Comparison of ENCODE assay signal across 10 mouse cellular contexts in genomic region chr1:136130107-136130506, GRCm38 (mm10). TPM values are rescaled to one million over a fixed set of nuclear protein-coding genes. Genes with fewer than 3 reads are reported as not detected.
A peak's percentile ranks its signal among the peaks of the same experiment; 100 is the strongest.
DNase-seq lines count a peak whose midpoint lies in the region; ATAC-seq lines count a peak whose summit lies in the region.
"Had no signal": no experiment of that assay in that cellular context is flagged by ENCODE, and none has a peak within 500 bp of the region (broad histone marks: within the 10 kb centered on the region; RNA-seq: fewer than 3 reads in every experiment).

No protein-coding gene starts in this region.

- no peak overlapping the region for H3K4me2 ChIP-seq in midbrain, embryonic 11.5 days
- peak overlapping the region; percentile 53 for H3K4me2 ChIP-seq in intestine, embryonic 14.5 days (ENCODE audit: low read length)
- H3K4me2 ChIP-seq in neural tube, embryonic 13.5 days: peak overlapping the region; percentile 77

- H3K27ac ChIP-seq in midbrain, embryonic 10.5 days (replicated peaks): peak overlapping the region; percentile 73
- H3K27ac ChIP-seq in midbrain, embryonic 11.5 days (ENCODE audit: low read depth, low read length): no peak overlapping the region
- H3K27ac ChIP-seq in intestine, embryonic 14.5 days (ENCODE audit: low read depth): no peak overlapping the region; the same call in 1 of the 2 replicates
- H3K27ac ChIP-seq in neural tube, embryonic 13.5 days (replicated peaks): 0 out of 2 replicates have a peak overlapping the region, but pooled peaks have one; percentile 9

- H3K4me3 ChIP-seq in midbrain, embryonic 10.5 days: peak overlapping the region; percentile 91
- no peak overlapping the region for H3K4me3 ChIP-seq in midbrain, embryonic 11.5 days (ENCODE audit: low read depth, low read length)
- no peak overlapping the region for H3K4me3 ChIP-seq in intestine, embryonic 14.5 days (ENCODE audit: low read depth, low read length)
- H3K4me3 ChIP-seq in neural tube, embryonic 13.5 days: peak overlapping the region; percentile 94

- WGBS in midbrain, embryonic 10.5 days: 71% methylated on average over 3 of the region's 3 CpGs
- WGBS in midbrain, embryonic 11.5 days: 66% methylated on average over 3 of the region's 3 CpGs
- 25% methylated on average over 3 of the region's 3 CpGs for WGBS in intestine, embryonic 14.5 days
- 66% methylated on average over 3 of the region's 3 CpGs for WGBS in neural tube, embryonic 13.5 days

- H3K27me3 ChIP-seq in midbrain, embryonic 10.5 days (ENCODE audit: low read depth, poor library complexity, severe bottlenecking): peaks cover 55% of the 10 kb centered on the region
- H3K27me3 ChIP-seq in midbrain, embryonic 11.5 days (ENCODE audit: control insufficient read depth, insufficient read depth, low read length): peaks cover 7% of the 10 kb centered on the region; the same call in 1 of the 2 replicates
- H3K27me3 ChIP-seq in intestine, embryonic 14.5 days (replicated peaks; ENCODE audit: control insufficient read depth, insufficient read depth, low read length): no peaks in the 10 kb centered on the region
- H3K27me3 ChIP-seq in neural tube, embryonic 13.5 days: no peaks in the 10 kb centered on the region

- no peak for ATAC-seq in cerebellum, adult (ENCODE audit: insufficient number of reproducible peaks, low FRiP score, low TSS enrichment)
- ATAC-seq in midbrain, embryonic 11.5 days (ENCODE audit: low FRiP score): no peak
- no peak for ATAC-seq in intestine, embryonic 14.5 days (replicated peaks; ENCODE audit: low FRiP score, low TSS enrichment, low read depth)
- no peak for ATAC-seq in neural tube, embryonic 13.5 days (ENCODE audit: low read depth)

- H3K9ac ChIP-seq in midbrain, embryonic 11.5 days (ENCODE audit: low read length): no peak overlapping the region
- no peak overlapping the region for H3K9ac ChIP-seq in intestine, embryonic 14.5 days (ENCODE audit: low read length)
- H3K9ac ChIP-seq in neural tube, embryonic 13.5 days: peak overlapping the region; percentile 98

- no peaks in the 10 kb centered on the region for H3K36me3 ChIP-seq in midbrain, embryonic 10.5 days
- no peaks in the 10 kb centered on the region for H3K36me3 ChIP-seq in midbrain, embryonic 11.5 days (ENCODE audit: control insufficient read depth, insufficient read depth, low read length)
- H3K36me3 ChIP-seq in intestine, embryonic 14.5 days (ENCODE audit: control insufficient read depth, insufficient read depth, low read length): no peaks in the 10 kb centered on the region
- no peaks in the 10 kb centered on the region for H3K36me3 ChIP-seq in neural tube, embryonic 13.5 days

- peak; percentile 46 for DNase-seq in cerebellum, adult 11-12 months
- DNase-seq in midbrain, embryonic 10.5 days (ENCODE audit: low spot score): no peak
- DNase-seq in midbrain, embryonic 11.5 days (ENCODE audit: low spot score, missing footprints): no peak
- no peak for DNase-seq in intestine, embryonic 14.5 days (ENCODE audit: low spot score)
- DNase-seq in adrenal gland, postnatal 10 days: no peak
- DNase-seq in gastrocnemius, adult 18-20 months (ENCODE audit: low spot score): no peak
- DNase-seq: kidney, adult 8-10 months; lung, adult 18-20 months had no signal

- H3K4me1 ChIP-seq in midbrain, embryonic 10.5 days: peaks cover 64% of the 10 kb centered on the region
- peaks cover 24% of the 10 kb centered on the region for H3K4me1 ChIP-seq in midbrain, embryonic 11.5 days (ENCODE audit: control insufficient read depth, insufficient read depth, low read length)
- peaks cover 73% of the 10 kb centered on the region for H3K4me1 ChIP-seq in intestine, embryonic 14.5 days (replicated peaks; ENCODE audit: control insufficient read depth, insufficient read depth, low read length)
- H3K4me1 ChIP-seq in neural tube, embryonic 13.5 days (replicated peaks): peaks cover 52% of the 10 kb centered on the region

- no peaks in the 10 kb centered on the region for H3K9me3 ChIP-seq in midbrain, embryonic 10.5 days (replicated peaks)
- H3K9me3 ChIP-seq in midbrain, embryonic 11.5 days (ENCODE audit: control insufficient read depth, low read length): no peaks in the 10 kb centered on the region
- H3K9me3 ChIP-seq in intestine, embryonic 14.5 days (ENCODE audit: control insufficient read depth, low read length): no peaks in the 10 kb centered on the region
- H3K9me3 ChIP-seq in neural tube, embryonic 13.5 days: no peaks in the 10 kb centered on the region

RNA-seq across cellular contexts. Expression of gene Kif21b, which starts 1.1 kb away (rescaled TPM):
- polyA plus RNA-seq in midbrain, embryonic 10.5 days (2016; fragmentation: Nextera tagmentation; extraction: Ambion mirVana): 4.9 and 9.5 TPM in 2 replicates
- 11.9 and 12.9 TPM in 2 replicates for polyA plus RNA-seq in midbrain, embryonic 11.5 days (2014; fragmentation: Nextera tagmentation; extraction: Ambion mirVana)
- polyA plus RNA-seq in intestine, embryonic 14.5 days (2014; fragmentation: Nextera tagmentation; extraction: Ambion mirVana): 5.1 and 5.6 TPM in 2 replicates
- 34.6 and 41.7 TPM in 2 replicates for polyA plus RNA-seq in neural tube, embryonic 13.5 days (2015; fragmentation: Nextera tagmentation; extraction: Ambion mirVana)
- total RNA-seq in adrenal gland, postnatal 10 days (2021): 1 to 10 TPM; 4.0 to 5.0 TPM
- total RNA-seq in gastrocnemius, adult 18-20 months (2021): under 1 TPM; 0.53 to 0.74 TPM

Comparison
In these comparisons a context has a peak if more than half of its experiments do, and no peak if none do; other contexts are left out.
1. H3K27ac ChIP-seq: peak in midbrain, embryonic 10.5 days (single experiment) and neural tube, embryonic 13.5 days (single experiment); none in midbrain, embryonic 11.5 days (single experiment) and intestine, embryonic 14.5 days (single experiment).
2. H3K4me3 ChIP-seq: peak in midbrain, embryonic 10.5 days (single experiment) and neural tube, embryonic 13.5 days (single experiment); none in midbrain, embryonic 11.5 days (single experiment) and intestine, embryonic 14.5 days (single experiment).